Mouse (Mus musculus) inflammation-experienced regulatory T-cells, adult 6 months (primary cell): Measurements from ENCODE around the gene Pdxdc1. TPM values are rescaled to one million over a fixed set of nuclear protein-coding genes. Genes with fewer than 3 reads are reported as not detected.
"Not testable (repeated sequence)": the region's sequence is repeated elsewhere in the genome, so short reads cannot be mapped to it uniquely, and the experiment has no call there.

Experiments used
- ATAC-seq: one replicate; pipeline ENCODE4 v1.8.0; 2017
- polyA plus RNA-seq, 3 experiments: library from polyadenylated mRNA; unstranded; fragments of 100-300 nt; shearing (Covaris generic); gene quantifications; one replicate each; pipeline ENCODE4 v1.2.1; 2017

Pdxdc1 gene
- polyA plus RNA-seq, 3 experiments from 2014 or later: 22.2 to 29.9 (median 23.3) TPM

- ATAC-seq: no peak
These were observed 89.7 kb downstream of the Pdxdc1 start for GRCm38 (mm10) chr16:13813200-13813599.

DNA sequence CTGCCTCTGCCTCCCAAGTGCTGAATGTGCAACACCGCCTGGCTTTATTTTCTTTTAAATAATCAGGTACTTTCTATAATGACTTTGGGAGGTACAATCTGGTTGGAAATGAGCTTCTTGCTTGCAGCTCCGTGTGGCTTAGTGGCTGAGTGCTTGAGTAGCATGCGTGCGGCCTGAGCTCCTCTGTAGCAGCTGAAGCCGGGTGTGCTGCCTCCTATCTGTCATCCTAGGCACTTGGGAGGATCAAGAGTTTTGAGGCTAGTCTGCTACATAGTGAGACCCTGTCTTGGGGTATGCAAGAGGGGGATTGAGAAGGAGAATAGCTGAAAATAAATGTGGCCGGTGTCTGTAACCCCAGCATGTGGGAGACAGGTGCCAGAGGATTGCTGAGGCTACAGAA, 90.8 kb downstream of the Pdxdc1 start:
- ATAC-seq: no peak

GRCm38 (mm10) chr16:13808410-13808809, 94.5 kb downstream of the Pdxdc1 start:
- no peak for ATAC-seq

DNA sequence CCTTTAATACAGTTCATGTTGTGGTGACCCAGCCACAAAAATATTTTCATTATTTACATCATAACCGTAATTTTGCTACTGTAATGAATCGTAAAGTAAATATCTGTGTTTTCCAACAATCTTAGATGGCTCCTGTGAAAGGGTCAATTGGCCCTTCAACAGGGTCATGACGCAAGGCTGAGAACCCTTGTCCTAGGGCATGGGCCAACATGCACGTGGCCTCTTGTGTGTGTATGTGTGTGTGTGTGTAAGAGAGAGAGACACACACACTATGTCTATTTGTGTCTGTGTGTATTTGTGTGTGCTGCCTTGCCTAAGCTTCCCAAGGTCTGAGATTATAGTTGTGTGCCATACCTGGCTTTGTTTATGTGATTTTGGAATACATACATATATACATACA, 95.3 kb downstream of the Pdxdc1 start:
- ATAC-seq: no peak

DNA sequence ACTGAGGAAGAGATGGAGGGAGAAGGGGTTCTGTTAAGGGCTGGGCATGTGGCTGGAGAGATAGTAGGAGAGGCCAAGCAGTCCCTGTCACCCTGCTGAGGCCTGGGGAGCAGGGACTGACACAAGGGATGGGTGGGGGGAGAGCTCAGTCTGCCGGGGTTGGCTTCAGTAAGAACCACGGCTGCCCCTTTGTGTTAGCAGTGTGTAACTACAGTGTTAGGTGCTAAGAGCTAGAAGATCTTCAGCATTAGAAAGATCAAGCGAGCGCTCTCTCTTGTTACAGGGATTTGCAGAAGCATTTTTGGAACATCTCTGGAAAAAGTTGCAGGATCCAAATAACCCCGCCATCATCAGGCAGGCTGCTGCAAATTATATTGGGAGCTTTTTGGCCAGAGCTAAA, 98.3 kb downstream of the Pdxdc1 start:
- ATAC-seq: no peak

GRCm38 (mm10) chr16:13801231-13801630, 101.7 kb downstream of the Pdxdc1 start:
- no peak for ATAC-seq

DNA sequence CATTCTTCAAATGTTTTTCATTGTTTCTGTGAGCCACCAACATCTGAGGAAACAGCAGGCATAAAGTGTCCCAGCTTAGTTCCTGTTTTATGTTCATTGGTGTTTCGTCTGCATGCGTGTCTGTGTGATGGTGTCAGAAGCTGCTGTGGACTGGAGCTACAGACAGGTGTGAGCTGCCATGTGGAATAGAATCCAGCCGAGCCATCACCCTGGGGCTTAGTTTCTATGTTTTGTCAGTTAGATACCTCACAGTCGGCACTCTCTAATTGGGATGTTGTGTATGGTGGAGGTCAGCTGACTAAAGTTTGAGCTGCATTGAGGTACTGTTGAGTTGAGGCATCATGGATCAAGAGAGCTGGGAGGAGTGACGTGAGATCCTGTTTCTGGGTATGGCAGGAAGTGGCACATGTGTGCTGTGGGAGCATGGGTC, 106.2 kb downstream of the Pdxdc1 start:
- ATAC-seq: peak; percentile 85

- not testable (repeated sequence) for ATAC-seq
These were observed 109.5 kb downstream of the Pdxdc1 start for GRCm38 (mm10) chr16:13793441-13793840.

GRCm38 (mm10) chr16:13785932-13786331, 117.0 kb downstream of the Pdxdc1 start:
- no peak for ATAC-seq

Other genes with a start within 250 kb of the Pdxdc1 start
- 10 to 100 TPM; 26.6 to 38.2 (median 37.3) TPM for gene Parn, start 235.0 kb downstream of the Pdxdc1 start, polyA plus RNA-seq
- gene Bfar, start 231.3 kb downstream of the Pdxdc1 start, polyA plus RNA-seq: 10 to 100 TPM; 43.7 to 64.9 (median 51.1) TPM
- gene 3110001I22Rik, start 231.2 kb downstream of the Pdxdc1 start, polyA plus RNA-seq: 1 to 10 TPM; 7.5 to 9.0 (median 8.4) TPM
- gene Pla2g10, start 172.1 kb downstream of the Pdxdc1 start, polyA plus RNA-seq: under 1 TPM in 1 of 3 experiments, not detected in 2; 0.38 TPM
- 10 to 100 TPM; 47.8 to 54.8 (median 48.1) TPM for gene Rrn3, start 122.4 kb downstream of the Pdxdc1 start, polyA plus RNA-seq
- 100 to 1,000 TPM; 146 to 175 (median 156) TPM for gene Ntan1, start 84.3 kb downstream of the Pdxdc1 start, polyA plus RNA-seq
- gene Mpv17l, start within 50 bp of the Pdxdc1 start, polyA plus RNA-seq: under 1 TPM; 0.35 to 0.78 (median 0.58) TPM
- gene 2900011O08Rik, start 83.5 kb upstream of the Pdxdc1 start, polyA plus RNA-seq: 1 to 10 TPM in 1 of 3 experiments, under 1 TPM in 1, not detected in 1; 0.23 to 1.2 TPM
- gene Ifitm7, start 83.8 kb upstream of the Pdxdc1 start, polyA plus RNA-seq: under 1 TPM in 1 of 3 experiments, not detected in 2; 0.19 TPM